Mouse (Mus musculus): ENCODE results near the gene Spem1. TPM values are rescaled to one million over a fixed set of nuclear protein-coding genes. Genes with fewer than 3 reads are reported as not detected.
A peak's percentile ranks its signal among the peaks of the same experiment; 100 is the strongest.

Gene Spem1
- polyA plus RNA-seq, 1 experiment from 2014 or later: 0.65 TPM

GRCm38 (mm10) chr11:69835326-69835965, 13.5 kb upstream of the Spem1 start:
- no peak for ATAC-seq (replicated peaks)
- H3K27me3 ChIP-seq (replicated peaks): no peaks in the 10 kb centered on the region
- WGBS: 3% methylated on average over 9 of the region's 9 CpGs
- peak overlapping the region; percentile 89 for H3K4me3 ChIP-seq
- peak overlapping the region; percentile 97 for H3K27ac ChIP-seq
- H3K4me2 ChIP-seq: peak overlapping the region; percentile 96
- H3K4me1 ChIP-seq: peaks cover 46% of the 10 kb centered on the region
- peak overlapping the region; percentile 98 for H3K9ac ChIP-seq
- H3K36me3 ChIP-seq (replicated peaks): peaks cover 3% of the 10 kb centered on the region; the same call in 1 of the 2 replicates
- no peaks in the 10 kb centered on the region for H3K9me3 ChIP-seq

- Histone ChIP-seq H3K4me1 (peaks cover 42% of the 10 kb centered on the region), H3K9ac (peak overlapping the region; percentile 98), H3K27me3 (replicated peaks) (no peaks in the 10 kb centered on the region), H3K4me3 (peak overlapping the region; percentile 89), H3K9me3 (no peaks in the 10 kb centered on the region), H3K36me3 (replicated peaks) (peaks cover 3% of the 10 kb centered on the region; the same call in 1 of the 2 replicates), H3K27ac (peak overlapping the region; percentile 97), H3K4me2 (peak overlapping the region; percentile 96)
- 6% methylated on average over 47 of the region's 48 CpGs for WGBS
- ATAC-seq (replicated peaks): no peak
Observed at GRCm38 (mm10) chr11:69834001-69834549, 12.1 kb upstream of the Spem1 start.

GRCm38 (mm10) chr11:69833554-69833953, 11.6 kb upstream of the Spem1 start:
- Histone ChIP-seq H3K36me3 (replicated peaks) (peaks cover 3% of the 10 kb centered on the region; the same call in 1 of the 2 replicates), H3K4me3 (peak overlapping the region; percentile 89), H3K4me2 (peak overlapping the region; percentile 96), H3K4me1 (peaks cover 40% of the 10 kb centered on the region), H3K9ac (peak overlapping the region; percentile 98), H3K9me3 (no peaks in the 10 kb centered on the region), H3K27ac (peak overlapping the region; percentile 97; the same call in 1 of the 2 replicates), H3K27me3 (replicated peaks) (no peaks in the 10 kb centered on the region)
- no peak for ATAC-seq (replicated peaks)
- 63% methylated on average over 8 of the region's 8 CpGs for WGBS

GRCm38 (mm10) chr11:69828832-69829231, 6.9 kb upstream of the Spem1 start:
- WGBS: 63% methylated on average over 5 of the region's 5 CpGs
- Histone ChIP-seq H3K36me3 (replicated peaks) (peaks cover 31% of the 10 kb centered on the region), H3K27me3 (replicated peaks) (no peaks in the 10 kb centered on the region), H3K4me2 (no peak overlapping the region), H3K9me3 (no peaks in the 10 kb centered on the region), H3K4me1 (peaks cover 16% of the 10 kb centered on the region), H3K4me3 (no peak overlapping the region), H3K27ac (no peak overlapping the region), H3K9ac (no peak overlapping the region)
- ATAC-seq (replicated peaks): no peak

GRCm38 (mm10) chr11:69823456-69823855, 1.5 kb upstream of the Spem1 start:
- Histone ChIP-seq H3K27ac (no peak overlapping the region), H3K4me3 (no peak overlapping the region), H3K27me3 (replicated peaks) (no peaks in the 10 kb centered on the region), H3K36me3 (replicated peaks) (peaks cover 28% of the 10 kb centered on the region), H3K9ac (no peak overlapping the region), H3K4me2 (no peak overlapping the region), H3K4me1 (no peaks in the 10 kb centered on the region), H3K9me3 (no peaks in the 10 kb centered on the region)
- WGBS: 70% methylated on average over 2 of the region's 2 CpGs
- ATAC-seq (replicated peaks): no peak

GRCm38 (mm10) chr11:69818871-69819270, 3.1 kb downstream of the Spem1 start:
- no peak overlapping the region for H3K9ac ChIP-seq
- H3K9me3 ChIP-seq: no peaks in the 10 kb centered on the region
- H3K4me3 ChIP-seq: no peak overlapping the region
- H3K36me3 ChIP-seq (replicated peaks): 0 out of 2 replicates have a peak, but pooled peaks cover under 1% of the 10 kb centered on the region
- H3K27ac ChIP-seq: no peak overlapping the region
- no peak for ATAC-seq (replicated peaks)
- 88% methylated on average over 8 of the region's 8 CpGs for WGBS
- no peaks in the 10 kb centered on the region for H3K27me3 ChIP-seq (replicated peaks)
- H3K4me1 ChIP-seq: no peaks in the 10 kb centered on the region
- H3K4me2 ChIP-seq: no peak overlapping the region

GRCm38 (mm10) chr11:69818365-69818764, 3.6 kb downstream of the Spem1 start, which contains the start of gene Spem2:
Gene Spem2 (minus strand): TSS chr11:69818465.
- WGBS: 86% methylated on average over 2 of the region's 2 CpGs
- no peaks in the 10 kb centered on the region for H3K4me1 ChIP-seq
- H3K4me3 ChIP-seq: no peak within 1 kb of the TSS
- no peak within 1 kb of the TSS for H3K4me2 ChIP-seq
- H3K27ac ChIP-seq: no peak within 1 kb of the TSS
- ATAC-seq (replicated peaks): no peak
- H3K27me3 ChIP-seq (replicated peaks): no peaks in the 10 kb centered on the region
- no peak within 1 kb of the TSS for H3K9ac ChIP-seq
- H3K9me3 ChIP-seq: no peaks in the 10 kb centered on the region
- H3K36me3 ChIP-seq (replicated peaks): no peaks in the 10 kb centered on the region

GRCm38 (mm10) chr11:69816520-69816919, 5.5 kb downstream of the Spem1 start:
- Histone ChIP-seq H3K4me1 (no peaks in the 10 kb centered on the region), H3K27me3 (replicated peaks) (no peaks in the 10 kb centered on the region), H3K27ac (no peak overlapping the region), H3K9me3 (no peaks in the 10 kb centered on the region), H3K9ac (no peak overlapping the region), H3K4me3 (no peak overlapping the region), H3K36me3 (replicated peaks) (no peaks in the 10 kb centered on the region), H3K4me2 (no peak overlapping the region)
- WGBS: 89% methylated on average over 12 of the region's 12 CpGs
- no peak for ATAC-seq (replicated peaks)

GRCm38 (mm10) chr11:69815155-69815554, 6.8 kb downstream of the Spem1 start, which contains the start of gene Gm39566:
Gene Gm39566 (minus strand): TSS chr11:69815298.
- ATAC-seq (replicated peaks): no peak
- Histone ChIP-seq H3K27me3 (replicated peaks) (no peaks in the 10 kb centered on the region), H3K27ac (no peak within 1 kb of the TSS), H3K9ac (no peak within 1 kb of the TSS), H3K4me3 (no peak within 1 kb of the TSS), H3K36me3 (replicated peaks) (no peaks in the 10 kb centered on the region), H3K4me2 (no peak within 1 kb of the TSS), H3K4me1 (no peaks in the 10 kb centered on the region), H3K9me3 (no peaks in the 10 kb centered on the region)
- WGBS: 66% methylated on average over 10 of the region's 10 CpGs

- Histone ChIP-seq H3K27me3 (replicated peaks) (peaks cover 14% of the 10 kb centered on the region), H3K36me3 (replicated peaks) (no peaks in the 10 kb centered on the region), H3K4me2 (no peak overlapping the region), H3K27ac (no peak overlapping the region), H3K4me1 (0 out of 2 replicates have a peak, but pooled peaks cover under 1% of the 10 kb centered on the region), H3K4me3 (no peak overlapping the region), H3K9ac (no peak overlapping the region), H3K9me3 (no peaks in the 10 kb centered on the region)
- no peak for ATAC-seq (replicated peaks)
Observed at GRCm38 (mm10) chr11:69810280-69810679, 11.7 kb downstream of the Spem1 start.

- Histone ChIP-seq H3K36me3 (replicated peaks) (no peaks in the 10 kb centered on the region), H3K4me1 (peaks cover 27% of the 10 kb centered on the region), H3K4me2 (no peak overlapping the region), H3K4me3 (no peak overlapping the region), H3K9me3 (no peaks in the 10 kb centered on the region), H3K27ac (no peak overlapping the region), H3K27me3 (replicated peaks) (peaks cover 23% of the 10 kb centered on the region), H3K9ac (no peak overlapping the region)
- 84% methylated on average over 2 of the region's 2 CpGs for WGBS
- no peak for ATAC-seq (replicated peaks)
Observed at GRCm38 (mm10) chr11:69807641-69808040, 14.3 kb downstream of the Spem1 start.

GRCm38 (mm10) chr11:69806378-69806777, 15.6 kb downstream of the Spem1 start:
- Histone ChIP-seq H3K27ac (no peak overlapping the region), H3K36me3 (replicated peaks) (no peaks in the 10 kb centered on the region), H3K4me3 (no peak overlapping the region), H3K9ac (no peak overlapping the region), H3K27me3 (replicated peaks) (peaks cover 23% of the 10 kb centered on the region), H3K4me1 (peaks cover 40% of the 10 kb centered on the region), H3K4me2 (no peak overlapping the region), H3K9me3 (no peaks in the 10 kb centered on the region)
- 83% methylated on average over 4 of the region's 4 CpGs for WGBS
- no peak for ATAC-seq (replicated peaks)

All from midbrain, embryonic 15.5 days (tissue).